ENCODE assay signal across 15 mouse cellular contexts in genomic region chr13:53464441-53465001, GRCm38 (mm10). TPM values are rescaled to one million over a fixed set of nuclear protein-coding genes. Genes with fewer than 3 reads are reported as not detected.
DNase-seq lines count a peak whose midpoint lies in the region; ATAC-seq and TF ChIP-seq lines count a peak whose summit lies in the region.
"Had no signal": no experiment of that assay in that cellular context is flagged by ENCODE, and none has a peak within 500 bp of the region (broad histone marks: within the 10 kb centered on the region; RNA-seq: fewer than 3 reads in every experiment).

No protein-coding gene starts in this region.

- TF ChIP-seq POLR2A in limb, embryonic 14.5 days (IDR thresholded peaks at IDR 0.05; ENCODE audit: borderline replicate concordance, extremely low read depth, insufficient read depth, insufficient read length) = no peak

- intact Hi-C loops in left cerebral cortex, postnatal 4 days (cut with DNase I) = loop anchor here (10.0 kb wide), 1 partner anchor 130 kb away; no protein-coding TSS in a partner anchor

- DNase-seq in left cerebral cortex, postnatal 4 days = peak; percentile 55
- no peak for DNase-seq in left cerebral cortex, adult 11 months (ENCODE audit: low spot score)
- DNase-seq in limb, embryonic 14.5 days (ENCODE audit: low spot score) = no peak
- peak; percentile 15 for DNase-seq in yolk sac, embryonic 10.5 days (ENCODE audit: low spot score)
- no peak for DNase-seq in kidney, postnatal 36 days
- DNase-seq in spleen, postnatal 14 days (ENCODE audit: low spot score in 2 of 2) = no peak
- DNase-seq: adrenal gland, postnatal 14 days; cerebellum, postnatal 36 days; gastrocnemius, adult 2 months; kidney, adult 2 months; right cerebral cortex, postnatal 25 days; thymus, postnatal 4 days had no signal

- peaks cover 33% of the 10 kb centered on the region for H3K4me1 ChIP-seq in embryonic facial prominence, embryonic 15.5 days
- peaks cover 11% of the 10 kb centered on the region for H3K4me1 ChIP-seq in limb, embryonic 14.5 days (ENCODE audit: control insufficient read depth, insufficient read depth, low read length)

- H3K9ac ChIP-seq in embryonic facial prominence, embryonic 15.5 days = no peak overlapping the region
- no peak overlapping the region for H3K9ac ChIP-seq in limb, embryonic 14.5 days (ENCODE audit: low read depth, low read length, severe bottlenecking)

- WGBS in embryonic facial prominence, embryonic 15.5 days = 19% methylated on average over 21 of the region's 21 CpGs
- 5% methylated on average over 16 of the region's 21 CpGs for WGBS in limb, embryonic 14.5 days

- H3K27ac ChIP-seq in embryonic facial prominence, embryonic 15.5 days (replicated peaks) = peak overlapping the region; percentile 34; the same call in 1 of the 2 replicates
- no peak overlapping the region; the same call in 1 of the 2 replicates for H3K27ac ChIP-seq in limb, embryonic 14.5 days (replicated peaks; ENCODE audit: low read depth, low read length)
- H3K27ac ChIP-seq: gastrocnemius, adult 2 months had no signal

- 0 out of 2 replicates have a peak overlapping the region, but pooled peaks have one; percentile 6 for H3K4me3 ChIP-seq in embryonic facial prominence, embryonic 15.5 days (replicated peaks)
- 0 out of 2 replicates have a peak overlapping the region, but pooled peaks have one; percentile 22 for H3K4me3 ChIP-seq in limb, embryonic 14.5 days (replicated peaks; ENCODE audit: low read length)
- H3K4me3 ChIP-seq: gastrocnemius, adult 2 months had no signal

- H3K36me3 ChIP-seq in embryonic facial prominence, embryonic 15.5 days = no peaks in the 10 kb centered on the region
- H3K36me3 ChIP-seq in limb, embryonic 14.5 days (ENCODE audit: control insufficient read depth, insufficient read depth, low read length) = no peaks in the 10 kb centered on the region

- peak overlapping the region; percentile 24 for H3K4me2 ChIP-seq in embryonic facial prominence, embryonic 15.5 days (replicated peaks)
- peak overlapping the region; percentile 44 for H3K4me2 ChIP-seq in limb, embryonic 14.5 days (replicated peaks; ENCODE audit: low read depth, low read length, severe bottlenecking)

- no peaks in the 10 kb centered on the region for H3K9me3 ChIP-seq in embryonic facial prominence, embryonic 15.5 days (replicated peaks)
- no peaks in the 10 kb centered on the region for H3K9me3 ChIP-seq in limb, embryonic 14.5 days (ENCODE audit: control insufficient read depth, low read length)

- H3K27me3 ChIP-seq in embryonic facial prominence, embryonic 15.5 days = peaks cover 78% of the 10 kb centered on the region
- H3K27me3 ChIP-seq in limb, embryonic 14.5 days (ENCODE audit: control insufficient read depth, insufficient read depth, low read length) = peaks cover 64% of the 10 kb centered on the region

- no peak for ATAC-seq in embryonic facial prominence, embryonic 15.5 days (ENCODE audit: insufficient number of reproducible peaks, low FRiP score, low TSS enrichment, low read depth)
- no peak for ATAC-seq in limb, embryonic 14.5 days (ENCODE audit: low FRiP score, low read depth)

RNA-seq across cellular contexts. Expression of gene Msx2, which starts 8.4 kb away (rescaled TPM):
- total RNA-seq in left cerebral cortex, postnatal 4 days (2021) = under 1 TPM; 0.60 to 0.74 TPM
- polyA plus RNA-seq in embryonic facial prominence, embryonic 15.5 days (2015; fragmentation: Nextera tagmentation; extraction: Ambion mirVana) = 19.3 and 22.9 TPM in 2 replicates
- polyA plus RNA-seq in limb, embryonic 14.5 days (2012; rRNA removed) = 17.5 and 18.2 TPM in 2 replicates
- 19.4 and 28.3 TPM in 2 replicates for polyA plus RNA-seq in limb, embryonic 14.5 days (2014; fragmentation: Nextera tagmentation; extraction: Ambion mirVana)
- total RNA-seq: gastrocnemius, adult 2 months; megakaryocyte-erythroid progenitor cell, adult 5-6 weeks; MEL had no signal

Comparison
In these comparisons a context has a peak if more than half of its experiments do, and no peak if none do; other contexts are left out.
1. DNase-seq: peak in left cerebral cortex, postnatal 4 days (single experiment) and yolk sac, embryonic 10.5 days (single experiment); none in left cerebral cortex, adult 11 months (single experiment), limb, embryonic 14.5 days (single experiment), kidney, postnatal 36 days (0 of 2) and spleen, postnatal 14 days (0 of 2).